Mouse (Mus musculus) bone marrow macrophage, adult 2 months (primary cell): ENCODE data around the gene Tmem139.

Experiments used
- CTCF ChIP-seq: IDR thresholded peaks from 2 replicates; pipeline ENCODE4 v1.5.1; 2012; ENCODE audit warnings: low read depth, mild to moderate bottlenecking, low read length, moderate library complexity
- POLR2A ChIP-seq: IDR thresholded peaks from 2 replicates; pipeline ENCODE4 v1.6.1; 2012; ENCODE audit warnings: mild to moderate bottlenecking, low read depth, low read length, borderline replicate concordance

- no peak for TF ChIP-seq CTCF
- no peak for TF ChIP-seq POLR2A
Measured at GRCm38 (mm10) chr6:42222286-42222685, 39.5 kb upstream of the Tmem139 start.
